8 mouse cellular contexts compared by ENCODE assay signal in genomic region chr10:4387701-4388383, GRCm38 (mm10). TPM values are rescaled to one million over a fixed set of nuclear protein-coding genes. Genes with fewer than 3 reads are reported as not detected.
DNase-seq lines count a peak whose midpoint lies in the region; ATAC-seq lines count a peak whose summit lies in the region.

TSS of gene Zbtb2 (minus strand) at chr10:4388108.

- H3K9me3 ChIP-seq in hindbrain, embryonic 15.5 days: no peaks in the 10 kb centered on the region
- H3K9me3 ChIP-seq in megakaryocyte, embryonic 14.5 days: no peaks in the 10 kb centered on the region

- intact Hi-C loops in left cerebral cortex, postnatal 10 days (cut with DNase I): no loop called here

- peak; percentile 53 for DNase-seq in T-cell, adult 2 months (ENCODE audit: low spot score)
- peak; percentile 72 to 84 for DNase-seq in cerebellum, postnatal 25 days
- DNase-seq in gastrocnemius, adult 18-20 months (ENCODE audit: low spot score): peak; percentile 65
- peak; percentile 26 to 88 for DNase-seq in left cerebral cortex, postnatal 10 days (ENCODE audit: extremely low spot score in 1 of 2, low spot score in 2 of 2)
- DNase-seq in right cerebral cortex, adult 2 months (ENCODE audit: low spot score in 2 of 2): peak; percentile 53 to 56
- peak; percentile 37 for DNase-seq in urinary bladder, postnatal 25 days (ENCODE audit: low spot score)

- peak; percentile 4; the same call in 1 of the 2 replicates for ATAC-seq in hindbrain, embryonic 15.5 days (ENCODE audit: low FRiP score, low read depth)

- peak within 1 kb of the TSS; percentile 75 for H3K4me2 ChIP-seq in hindbrain, embryonic 15.5 days

- H3K27ac ChIP-seq in hindbrain, embryonic 15.5 days (replicated peaks): peak within 1 kb of the TSS; percentile 100

- peak within 1 kb of the TSS; percentile 97 for H3K4me3 ChIP-seq in hindbrain, embryonic 15.5 days
- H3K4me3 ChIP-seq in megakaryocyte, embryonic 14.5 days (replicated peaks): peak within 1 kb of the TSS; percentile 99

- WGBS in hindbrain, embryonic 15.5 days: 0% methylated on average over 28 of the region's 87 CpGs

- no peaks in the 10 kb centered on the region for H3K36me3 ChIP-seq in hindbrain, embryonic 15.5 days
- peaks cover 28% of the 10 kb centered on the region for H3K36me3 ChIP-seq in megakaryocyte, embryonic 14.5 days (replicated peaks; ENCODE audit: low read length)

- H3K9ac ChIP-seq in hindbrain, embryonic 15.5 days: peak within 1 kb of the TSS; percentile 98

- H3K4me1 ChIP-seq in hindbrain, embryonic 15.5 days (replicated peaks): peaks cover 41% of the 10 kb centered on the region
- H3K4me1 ChIP-seq in megakaryocyte, embryonic 14.5 days: peaks cover 73% of the 10 kb centered on the region

- no peaks in the 10 kb centered on the region for H3K27me3 ChIP-seq in hindbrain, embryonic 15.5 days
- no peaks in the 10 kb centered on the region for H3K27me3 ChIP-seq in megakaryocyte, embryonic 14.5 days (replicated peaks)

RNA-seq across cellular contexts. Expression of gene Zbtb2, which starts in this region (rescaled TPM):
- 1 to 10 TPM; 4.4 to 5.2 TPM for total RNA-seq in gastrocnemius, adult 18-20 months (2021)
- polyA plus RNA-seq in hindbrain, embryonic 15.5 days (2015; fragmentation: Nextera tagmentation; extraction: Ambion mirVana): 14.9 and 15.0 TPM in 2 replicates
- 1 to 10 TPM; 9.3 to 9.4 TPM for total RNA-seq in left cerebral cortex, postnatal 10 days (2021)
- polyA plus RNA-seq in megakaryocyte, embryonic 14.5 days (2012; ENCODE audit: insufficient read depth, low replicate concordance): 3.1 and 5.1 TPM in 2 replicates

Comparison
In these comparisons a context has a peak if more than half of its experiments do, and no peak if none do; other contexts are left out.
1. Peak in every context shown above with its lines: DNase-seq, ATAC-seq, H3K4me3 ChIP-seq and H3K27ac ChIP-seq.